Mouse (Mus musculus) liver, embryonic 16.5 days (tissue): Measurements from ENCODE around the gene Ntn1. TPM values are rescaled to one million over a fixed set of nuclear protein-coding genes. Genes with fewer than 3 reads are reported as not detected.

Experiments
- ATAC-seq: fragments of 200-750 bp; cut with Nextera tagmentation; 2 replicates; pipeline ENCODE4 v1.8.0; 2017; ENCODE audit warnings: low read depth, mild to moderate bottlenecking, moderate number of reproducible peaks, moderate library complexity
- H3K27ac ChIP-seq: fragments of 300-500 bp; sonication (generic); 2 replicates; pipeline ENCODE4 v1.5.1; 2014; ENCODE audit warnings: mild to moderate bottlenecking, low read length
- H3K27me3 ChIP-seq: fragments of 300-500 bp; sonication (generic); 2 replicates; pipeline ENCODE4 v1.6.1; 2014; ENCODE audit warnings: low read depth, low read length, mixed read lengths; ENCODE audit not compliant: control insufficient read depth, insufficient read depth
- H3K36me3 ChIP-seq: fragments of 300-500 bp; sonication (generic); 2 replicates; pipeline ENCODE4 v1.6.1; 2014; ENCODE audit warnings: mild to moderate bottlenecking; ENCODE audit not compliant: control insufficient read depth, insufficient read depth
- H3K4me1 ChIP-seq: fragments of 300-500 bp; sonication (generic); 2 replicates; pipeline ENCODE4 v1.6.1; 2014; ENCODE audit warnings: low read depth, low read length, mixed read lengths; ENCODE audit not compliant: control insufficient read depth
- H3K4me2 ChIP-seq: fragments of 300-500 bp; sonication (generic); 2 replicates; pipeline ENCODE4 v1.6.1; 2014; ENCODE audit warnings: low read depth, low read length, mixed read lengths
- H3K4me3 ChIP-seq: fragments of 300-500 bp; sonication (generic); 2 replicates; pipeline ENCODE4 v1.5.1; 2014; ENCODE audit warnings: low read depth, mild to moderate bottlenecking, low read length
- H3K9ac ChIP-seq: fragments of 300-500 bp; sonication (generic); 2 replicates; pipeline ENCODE4 v1.6.1; 2014; ENCODE audit warnings: low read depth, low read length
- H3K9me3 ChIP-seq: fragments of 300-500 bp; sonication (generic); replicated peaks from 2 replicates; pipeline ENCODE4 v1.6.1; 2016; ENCODE audit warnings: low read length; ENCODE audit not compliant: control insufficient read depth
- WGBS: fragments of 180-500 bp; shearing (Covaris S2); extraction: QIAGEN DNeasy Blood & Tissue Kit; methylation state at CpG from one replicate; pipeline ENCODE4 v1.1.7; 2014; ENCODE audit not compliant: insufficient replicate concordance; 5-methylcytosine and 5-hydroxymethylcytosine counted together
- polyA plus RNA-seq: library from polyadenylated mRNA; unstranded; fragments of >200 nt; fragmentation: Nextera tagmentation; extraction: Ambion mirVana; gene quantifications from 2 replicates; pipeline ENCODE4 v1.2.1, GENCODE M21; 2015

Ntn1 gene
- polyA plus RNA-seq, 1 experiment from 2014 or later = 0.28 TPM

DNA sequence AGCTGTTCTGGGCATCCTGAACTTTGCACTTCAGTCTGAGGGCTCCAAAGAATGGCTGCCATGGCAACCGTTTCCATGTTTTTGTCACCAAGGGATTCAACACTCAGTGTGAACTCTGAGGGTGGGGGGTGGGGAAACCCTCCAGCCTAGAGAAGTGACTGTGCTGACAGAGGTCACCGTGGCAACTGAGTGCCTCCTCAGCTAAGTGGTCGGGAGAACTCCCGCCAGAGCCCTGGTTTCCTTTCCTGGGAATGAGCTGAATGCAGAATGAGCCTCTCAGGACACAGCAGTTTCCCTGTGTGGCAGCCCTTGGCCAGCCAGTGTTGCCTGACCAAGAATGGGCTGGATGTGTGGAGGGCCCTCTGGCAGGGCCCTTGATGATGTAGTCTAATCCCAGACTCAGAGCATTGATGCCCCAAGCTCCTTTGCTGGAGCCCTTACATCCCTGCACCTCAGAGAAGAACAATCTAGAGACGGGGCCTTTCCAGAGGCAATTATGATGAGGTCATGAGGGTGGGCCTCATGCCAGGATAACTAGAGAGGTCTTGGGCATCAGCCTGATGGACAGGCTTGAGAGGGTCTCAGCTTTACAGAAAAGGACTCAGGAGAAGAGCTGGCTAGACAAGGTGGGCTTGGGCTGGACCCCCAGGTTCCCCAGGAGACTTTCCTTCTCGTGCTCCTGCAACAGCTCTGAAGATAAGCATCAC, 185.3 kb downstream of the Ntn1 start:
- 39% methylated on average over 6 of the region's 6 CpGs for WGBS
- Histone ChIP-seq H3K4me3 (no peak overlapping the region), H3K4me1 (no peaks in the 10 kb centered on the region), H3K27me3 (no peaks in the 10 kb centered on the region), H3K36me3 (no peaks in the 10 kb centered on the region), H3K27ac (no peak overlapping the region), H3K9ac (no peak overlapping the region), H3K4me2 (no peak overlapping the region), H3K9me3 (no peaks in the 10 kb centered on the region)
- ATAC-seq = no peak

DNA sequence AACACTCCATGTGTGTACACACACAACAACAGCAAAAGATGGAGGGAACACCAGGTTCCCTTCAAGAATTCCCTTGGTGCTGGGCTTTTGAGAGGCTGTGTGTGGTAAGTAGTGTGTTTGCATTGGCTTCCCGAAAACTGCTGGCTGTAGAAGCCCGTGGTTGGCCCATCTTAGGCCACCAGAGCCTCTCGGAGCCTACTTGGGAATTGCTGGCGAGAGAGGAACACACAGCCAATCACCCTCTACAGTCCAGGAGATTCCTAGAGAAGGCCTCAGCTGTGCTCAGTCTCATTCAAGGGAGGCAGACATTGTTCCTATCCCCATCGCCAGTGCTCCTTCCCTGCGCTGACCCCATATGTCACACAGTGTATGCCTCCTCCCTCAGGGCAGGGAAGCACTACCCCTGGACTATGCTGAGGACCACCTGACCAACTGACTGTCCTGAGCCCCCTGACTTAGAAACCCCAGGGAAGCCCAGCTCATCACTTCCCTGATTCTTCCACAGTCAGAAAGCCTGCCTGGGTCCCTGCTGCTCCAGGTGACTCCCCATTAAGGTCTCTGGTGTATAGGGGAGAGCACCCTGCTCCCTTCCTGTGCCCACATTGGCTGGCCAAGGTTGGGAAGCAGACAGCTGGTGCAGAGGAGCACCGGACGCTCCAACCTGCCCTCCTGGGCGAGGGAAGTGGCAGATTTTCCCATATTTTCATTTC, 186.0 kb downstream of the Ntn1 start:
- no peak overlapping the region for H3K27ac ChIP-seq
- ATAC-seq = no peak
- no peaks in the 10 kb centered on the region for H3K9me3 ChIP-seq
- WGBS = 56% methylated on average over 9 of the region's 9 CpGs
- H3K27me3 ChIP-seq = no peaks in the 10 kb centered on the region
- no peaks in the 10 kb centered on the region for H3K36me3 ChIP-seq
- no peak overlapping the region for H3K4me2 ChIP-seq
- H3K4me1 ChIP-seq = no peaks in the 10 kb centered on the region
- no peak overlapping the region for H3K9ac ChIP-seq
- H3K4me3 ChIP-seq = no peak overlapping the region

DNA sequence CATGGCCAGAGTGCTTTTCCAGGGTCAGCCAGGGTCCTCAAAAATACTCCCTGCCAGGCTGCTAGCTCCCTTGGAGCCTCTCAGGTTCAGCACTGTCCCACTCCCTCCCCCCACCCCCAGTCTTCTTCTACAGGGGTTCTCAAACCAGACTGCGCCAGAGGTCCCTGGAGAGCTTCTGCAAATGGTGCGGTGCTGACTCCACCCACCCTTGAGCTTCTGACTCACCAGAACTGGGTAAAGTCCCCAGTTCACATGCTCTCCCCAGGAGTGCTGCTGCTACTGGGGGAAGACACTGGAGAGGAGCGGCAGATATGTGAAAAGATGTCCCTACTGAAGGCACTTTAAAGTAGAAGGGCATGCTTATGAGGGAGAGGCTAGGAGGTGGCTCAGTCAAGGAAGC, 186.7 kb downstream of the Ntn1 start:
- no peak overlapping the region for H3K9ac ChIP-seq
- no peaks in the 10 kb centered on the region for H3K4me1 ChIP-seq
- no peak overlapping the region for H3K27ac ChIP-seq
- no peak for ATAC-seq
- no peak overlapping the region for H3K4me2 ChIP-seq
- no peaks in the 10 kb centered on the region for H3K27me3 ChIP-seq
- no peak overlapping the region for H3K4me3 ChIP-seq
- 34% methylated on average over 3 of the region's 3 CpGs for WGBS
- no peaks in the 10 kb centered on the region for H3K36me3 ChIP-seq
- H3K9me3 ChIP-seq = no peaks in the 10 kb centered on the region

DNA sequence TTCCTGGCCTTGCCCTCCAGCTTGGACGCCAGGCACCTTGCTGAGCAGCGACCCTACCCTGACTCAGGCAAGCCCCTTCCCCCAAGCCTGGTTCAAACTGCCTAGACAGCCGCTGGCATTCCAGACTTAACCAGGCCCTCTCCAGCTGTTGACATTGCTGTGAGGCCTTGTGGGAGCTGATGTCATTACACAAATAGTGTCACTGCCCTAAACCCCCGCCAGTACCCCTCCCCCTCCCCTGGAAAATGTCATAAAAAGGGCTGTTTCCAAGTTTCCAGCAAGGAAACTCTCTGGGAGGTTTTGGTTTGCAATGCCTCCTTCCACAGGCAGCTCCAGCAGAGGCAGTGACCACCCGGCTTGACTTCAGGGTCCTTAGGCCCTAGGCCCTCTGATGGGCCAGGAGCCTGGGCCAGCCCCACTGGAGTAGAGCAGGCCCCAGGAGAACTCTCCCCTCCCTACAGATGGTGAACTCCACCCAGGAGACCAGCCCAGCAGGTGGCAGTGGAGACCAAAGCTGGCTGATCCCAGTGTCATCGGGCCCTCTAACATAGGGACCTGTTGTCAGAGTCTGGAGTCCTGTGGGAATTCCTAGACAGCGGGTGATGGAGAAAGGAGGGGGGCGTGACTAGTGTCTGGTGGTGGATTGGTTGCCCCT, 188.6 kb downstream of the Ntn1 start:
- H3K4me3 ChIP-seq = no peak overlapping the region
- H3K27ac ChIP-seq = no peak overlapping the region
- H3K9ac ChIP-seq = no peak overlapping the region
- 50% methylated on average over 8 of the region's 8 CpGs for WGBS
- ATAC-seq = no peak
- H3K4me1 ChIP-seq = no peaks in the 10 kb centered on the region
- H3K4me2 ChIP-seq = no peak overlapping the region
- no peaks in the 10 kb centered on the region for H3K9me3 ChIP-seq
- no peaks in the 10 kb centered on the region for H3K36me3 ChIP-seq
- no peaks in the 10 kb centered on the region for H3K27me3 ChIP-seq

DNA sequence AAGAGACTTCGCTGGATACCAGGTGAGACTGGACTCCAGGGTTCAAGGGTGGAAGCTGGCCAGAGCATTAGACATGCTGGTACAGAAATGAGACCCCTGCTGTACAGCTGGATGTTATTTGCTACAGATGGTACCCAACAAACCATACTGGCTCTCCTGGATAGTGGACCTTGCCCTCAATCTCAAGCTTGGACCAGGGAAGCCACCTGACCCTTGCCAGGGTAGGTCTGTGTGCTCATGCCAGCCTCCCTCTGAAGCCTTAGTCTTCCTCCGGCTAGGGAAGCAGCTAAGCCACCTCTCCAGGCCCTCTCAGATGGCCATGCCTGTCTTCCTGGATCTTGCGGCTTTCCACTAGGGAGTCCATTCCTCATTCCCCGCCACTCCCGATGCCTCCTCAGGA, 189.9 kb downstream of the Ntn1 start:
- no peak overlapping the region for H3K9ac ChIP-seq
- no peaks in the 10 kb centered on the region for H3K9me3 ChIP-seq
- no peak overlapping the region for H3K4me3 ChIP-seq
- no peaks in the 10 kb centered on the region for H3K4me1 ChIP-seq
- ATAC-seq = no peak
- 63% methylated on average over 5 of the region's 5 CpGs for whole genome bisulfite sequencing
- no peak overlapping the region for H3K4me2 ChIP-seq
- H3K27me3 ChIP-seq = no peaks in the 10 kb centered on the region
- no peaks in the 10 kb centered on the region for H3K36me3 ChIP-seq
- no peak overlapping the region for H3K27ac ChIP-seq

DNA sequence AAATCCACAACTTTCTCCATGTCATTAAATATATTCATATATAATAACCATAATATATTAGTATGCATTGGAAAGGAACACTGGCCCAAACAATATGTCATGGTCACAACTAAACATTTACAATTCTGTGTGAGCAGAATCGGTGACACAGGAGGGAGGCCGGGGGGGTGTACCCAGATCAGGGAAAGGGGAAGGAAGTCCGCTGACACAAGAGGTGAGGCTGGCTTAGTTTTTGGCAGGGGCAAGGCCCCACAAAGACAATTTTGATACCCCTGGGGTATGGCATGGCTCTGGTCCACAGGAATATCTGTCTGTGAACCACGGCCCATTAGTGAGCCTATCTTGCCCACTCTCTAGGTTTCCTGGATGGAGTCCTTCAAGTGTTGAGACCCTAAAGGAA, 191.1 kb downstream of the Ntn1 start:
- H3K9ac ChIP-seq = no peak overlapping the region
- no peaks in the 10 kb centered on the region for H3K36me3 ChIP-seq
- no peak overlapping the region for H3K4me3 ChIP-seq
- no peak for ATAC-seq
- no peaks in the 10 kb centered on the region for H3K9me3 ChIP-seq
- 28% methylated on average over 4 of the region's 4 CpGs for WGBS
- H3K4me2 ChIP-seq = no peak overlapping the region
- no peak overlapping the region for H3K27ac ChIP-seq
- no peaks in the 10 kb centered on the region for H3K4me1 ChIP-seq
- no peaks in the 10 kb centered on the region for H3K27me3 ChIP-seq

DNA sequence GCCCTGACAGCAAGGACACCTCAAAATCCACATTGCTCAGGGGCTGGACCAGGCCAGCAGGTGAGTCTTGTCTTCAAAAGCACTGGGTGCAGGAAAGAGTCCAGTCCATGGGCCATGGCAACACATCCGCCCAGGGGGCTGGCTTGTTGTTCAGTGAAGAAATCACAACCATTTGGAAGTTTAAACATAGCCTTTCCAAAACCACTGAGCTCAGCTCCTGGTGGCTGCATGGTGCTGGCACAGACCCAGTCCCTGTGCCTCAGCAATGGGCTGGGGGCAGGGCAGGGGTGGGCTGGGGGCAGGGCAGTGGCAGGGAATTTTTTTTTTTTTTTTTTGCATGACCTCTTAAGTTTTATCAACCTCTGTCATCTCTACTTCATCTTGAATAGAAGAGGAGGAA, 192.0 kb downstream of the Ntn1 start:
- Histone ChIP-seq H3K9me3 (no peaks in the 10 kb centered on the region), H3K4me2 (no peak overlapping the region), H3K27me3 (no peaks in the 10 kb centered on the region), H3K9ac (no peak overlapping the region), H3K4me1 (no peaks in the 10 kb centered on the region), H3K27ac (no peak overlapping the region), H3K4me3 (no peak overlapping the region), H3K36me3 (no peaks in the 10 kb centered on the region)
- 48% methylated on average over 1 of the region's 1 CpGs for WGBS
- no peak for ATAC-seq

DNA sequence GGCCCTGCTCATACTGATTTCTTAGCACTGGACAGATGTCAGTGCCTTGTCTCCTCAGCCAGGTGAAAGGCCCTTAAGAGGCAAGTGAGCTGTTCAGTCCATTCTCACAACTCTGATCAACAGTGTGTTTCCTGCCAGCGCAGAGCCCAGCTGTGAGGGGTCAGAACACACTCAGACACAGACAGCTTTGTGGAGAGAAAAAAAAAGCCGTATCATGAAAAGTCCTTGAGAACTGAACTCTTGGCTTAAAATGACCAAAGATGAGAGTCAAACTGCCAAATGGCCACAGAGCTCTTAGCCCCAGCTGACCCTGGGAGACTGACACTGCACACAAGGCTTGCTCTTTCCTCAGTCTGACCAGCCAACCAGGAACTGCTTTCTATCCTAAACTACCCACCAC, 192.6 kb downstream of the Ntn1 start:
- no peaks in the 10 kb centered on the region for H3K9me3 ChIP-seq
- no peak overlapping the region for H3K9ac ChIP-seq
- H3K27me3 ChIP-seq = no peaks in the 10 kb centered on the region
- no peak overlapping the region for H3K4me3 ChIP-seq
- H3K27ac ChIP-seq = no peak overlapping the region
- WGBS = 72% methylated on average over 2 of the region's 2 CpGs
- H3K4me1 ChIP-seq = no peaks in the 10 kb centered on the region
- H3K4me2 ChIP-seq = no peak overlapping the region
- ATAC-seq = no peak
- H3K36me3 ChIP-seq = no peaks in the 10 kb centered on the region

DNA sequence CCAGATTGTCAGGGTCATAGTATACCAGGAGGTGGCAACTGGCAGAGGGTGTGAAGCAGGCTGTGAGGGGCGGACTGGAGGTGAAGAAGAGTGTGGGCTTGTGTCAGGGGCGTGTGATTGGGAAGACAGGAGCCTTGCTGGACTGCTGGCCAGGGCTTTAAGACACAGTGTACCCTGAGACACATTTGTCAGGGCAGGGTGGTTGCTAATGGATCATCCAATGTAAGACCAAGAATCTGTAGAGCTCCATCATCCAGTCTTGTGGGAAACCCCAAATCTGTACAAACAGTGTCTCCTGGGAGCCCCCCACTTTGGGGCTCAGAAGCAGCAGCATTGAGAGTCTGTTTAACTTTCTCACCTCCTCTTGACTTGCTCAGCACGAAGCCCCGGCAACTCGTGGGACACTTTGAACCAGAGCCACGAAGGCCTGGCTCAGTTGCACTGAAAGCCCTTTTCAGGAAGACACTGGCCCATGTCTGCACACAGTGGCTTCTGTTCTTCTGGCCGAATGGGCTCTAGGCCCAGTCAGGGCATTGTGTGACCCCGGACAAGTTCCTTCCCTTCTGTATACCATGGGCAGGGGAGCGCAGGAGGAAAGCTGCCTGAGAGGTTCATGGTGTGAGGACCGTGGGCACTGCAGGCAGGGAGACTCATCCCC, 194.9 kb downstream of the Ntn1 start:
- Histone ChIP-seq H3K27me3 (no peaks in the 10 kb centered on the region), H3K4me1 (no peaks in the 10 kb centered on the region), H3K4me2 (no peak overlapping the region), H3K9me3 (no peaks in the 10 kb centered on the region), H3K9ac (no peak overlapping the region), H3K4me3 (no peak overlapping the region), H3K36me3 (no peaks in the 10 kb centered on the region), H3K27ac (no peak overlapping the region)
- WGBS = 65% methylated on average over 10 of the region's 10 CpGs
- no peak for ATAC-seq
